In the genomic region with DNA sequence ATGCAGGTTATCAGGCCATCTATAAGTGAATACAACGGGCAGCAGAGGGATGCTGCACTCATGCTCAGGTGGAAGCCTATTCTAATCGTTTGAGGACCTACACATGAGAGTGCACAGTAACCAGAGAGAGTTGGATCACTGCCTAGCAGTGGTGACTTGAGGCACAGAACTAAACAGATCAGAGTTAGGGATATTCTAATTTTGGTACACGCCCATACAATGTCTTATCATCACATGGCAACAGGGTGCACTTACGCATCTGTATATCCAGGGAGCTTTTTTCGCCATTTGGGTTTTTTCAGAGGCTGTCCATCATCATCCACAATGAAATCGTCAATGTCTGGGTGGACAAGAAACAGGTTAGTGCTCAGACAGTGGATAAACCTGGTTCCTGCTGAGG, we compare ENCODE assay signal across 29 mouse cellular contexts. TPM values are rescaled to one million over a fixed set of nuclear protein-coding genes. Genes with fewer than 3 reads are reported as not detected.
"Had no signal": no experiment of that assay in that cellular context is flagged by ENCODE, and none has a peak within 500 bp of the region (broad histone marks: within the 10 kb centered on the region; RNA-seq: fewer than 3 reads in every experiment).

No protein-coding gene starts in this region.

- H3K4me2 ChIP-seq: embryonic facial prominence, embryonic 12.5 days; embryonic facial prominence, embryonic 13.5 days; embryonic facial prominence, embryonic 15.5 days; forebrain, embryonic 13.5 days; forebrain, embryonic 15.5 days had no signal

- H3K9ac ChIP-seq: embryonic facial prominence, embryonic 12.5 days; embryonic facial prominence, embryonic 13.5 days; embryonic facial prominence, embryonic 15.5 days; forebrain, embryonic 13.5 days; forebrain, embryonic 15.5 days; forebrain, postnatal 0 days had no signal

- H3K4me3 ChIP-seq: embryonic facial prominence, embryonic 10.5 days; embryonic facial prominence, embryonic 12.5 days; embryonic facial prominence, embryonic 13.5 days; embryonic facial prominence, embryonic 15.5 days; erythroblast, embryonic 14.5 days; forebrain, embryonic 10.5 days; forebrain, embryonic 13.5 days; forebrain, embryonic 15.5 days; gastrocnemius, adult 2 months; heart, adult 2 months had no signal

- H3K9me3 ChIP-seq: embryonic facial prominence, embryonic 10.5 days; embryonic facial prominence, embryonic 12.5 days; embryonic facial prominence, embryonic 13.5 days; embryonic facial prominence, embryonic 15.5 days; forebrain, embryonic 10.5 days; forebrain, embryonic 13.5 days; forebrain, embryonic 15.5 days had no signal

- H3K4me1 ChIP-seq: embryonic facial prominence, embryonic 10.5 days; embryonic facial prominence, embryonic 12.5 days; embryonic facial prominence, embryonic 13.5 days; embryonic facial prominence, embryonic 15.5 days; forebrain, embryonic 10.5 days; forebrain, embryonic 13.5 days; forebrain, embryonic 15.5 days had no signal

- H3K27ac ChIP-seq: embryonic facial prominence, embryonic 10.5 days; embryonic facial prominence, embryonic 12.5 days; embryonic facial prominence, embryonic 13.5 days; embryonic facial prominence, embryonic 15.5 days; forebrain, embryonic 10.5 days; forebrain, embryonic 13.5 days; forebrain, embryonic 15.5 days; gastrocnemius, adult 2 months; heart, adult 2 months had no signal

- H3K27me3 ChIP-seq: embryonic facial prominence, embryonic 12.5 days; embryonic facial prominence, embryonic 13.5 days; embryonic facial prominence, embryonic 15.5 days; forebrain, embryonic 13.5 days; forebrain, embryonic 15.5 days had no signal

- DNase-seq: cerebellum, adult 2 months; cerebellum, adult 8-10 months; cerebellum, adult 9-10 months; cerebellum, adult 9-11 months; cerebellum, postnatal 10 days; cerebellum, postnatal 14 days; cerebellum, postnatal 25 days; cerebellum, postnatal 36 days; embryo, embryonic 11 days; forebrain, postnatal 0 days; gastrocnemius, adult 2 months; gastrocnemius, postnatal 10 days; gastrocnemius, postnatal 14 days; gastrocnemius, postnatal 25 days; gastrocnemius, postnatal 36 days; heart, adult 11 months; heart, adult 18-20 months; heart, adult 2 months had no signal

- ATAC-seq: forebrain, embryonic 13.5 days; forebrain, embryonic 14.5 days; forebrain, embryonic 15.5 days; forebrain, embryonic 16.5 days; forebrain, postnatal 0 days had no signal

RNA-seq across cellular contexts. Expression of a gene that starts 38.3 kb away (rescaled TPM):
- total RNA-seq: granulocyte monocyte progenitor cell, adult 5-6 weeks had no signal
- polyA plus RNA-seq: erythroblast, embryonic 14.5 days had no signal
